Mouse (Mus musculus) spleen, postnatal 4 days (tissue): ENCODE data around the gene Sat2.

Experiments used
- DNase-seq, 2 experiments: peaks; one replicate each; pipeline ENCODE4 v3.0.0; 2022; ENCODE audit warnings: low spot score in 2 of 2

The Sat2 gene

GRCm38 (mm10) chr11:69632284-69633089 lies 10.7 kb downstream of the Sat2 start, which contains the start of gene Fxr2:
Fxr2 (plus strand) TSS chr11:69632990.
- DNase-seq, result peak; percentile 100

DNA sequence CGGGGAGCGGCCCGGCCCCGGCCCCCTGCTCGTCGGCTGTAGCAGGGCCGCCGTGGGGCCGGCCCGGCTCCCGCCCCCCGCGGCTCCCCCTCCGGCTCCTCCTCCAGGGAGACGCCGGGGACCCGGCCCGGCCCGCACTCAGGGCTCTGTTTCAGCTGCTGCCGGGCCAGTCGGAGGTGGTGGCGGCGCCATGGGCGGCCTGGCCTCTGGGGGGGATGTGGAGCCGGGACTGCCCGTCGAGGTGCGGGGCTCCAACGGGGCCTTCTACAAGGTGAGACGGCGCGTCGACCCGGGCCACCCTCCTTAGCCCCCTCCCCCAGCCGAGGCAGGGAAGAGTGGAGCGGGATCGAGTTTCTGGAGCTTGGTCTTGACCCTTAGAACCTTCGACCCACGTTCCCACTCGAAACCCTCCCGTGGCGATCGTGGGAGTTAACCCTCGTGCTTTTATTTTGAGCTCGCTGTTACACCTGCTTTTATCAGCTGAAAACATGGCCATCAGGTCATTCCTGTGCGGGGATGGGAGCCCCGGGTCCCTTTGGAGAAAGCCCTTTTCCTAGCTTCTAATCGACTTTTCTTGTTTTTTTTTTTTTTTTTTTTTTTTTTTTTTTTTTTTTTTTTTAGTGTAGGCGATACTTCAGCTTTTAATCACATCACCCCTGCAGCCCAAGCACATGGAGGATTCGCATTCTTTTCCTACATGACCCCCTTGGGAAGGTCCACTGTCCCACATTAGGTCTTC lies 11.5 kb downstream of the Sat2 start:
- DNase-seq, result peak; percentile 73 to 87

- DNase-seq, result no peak
These were observed 13.6 kb downstream of the Sat2 start for GRCm38 (mm10) chr11:69635471-69635870.

DNA sequence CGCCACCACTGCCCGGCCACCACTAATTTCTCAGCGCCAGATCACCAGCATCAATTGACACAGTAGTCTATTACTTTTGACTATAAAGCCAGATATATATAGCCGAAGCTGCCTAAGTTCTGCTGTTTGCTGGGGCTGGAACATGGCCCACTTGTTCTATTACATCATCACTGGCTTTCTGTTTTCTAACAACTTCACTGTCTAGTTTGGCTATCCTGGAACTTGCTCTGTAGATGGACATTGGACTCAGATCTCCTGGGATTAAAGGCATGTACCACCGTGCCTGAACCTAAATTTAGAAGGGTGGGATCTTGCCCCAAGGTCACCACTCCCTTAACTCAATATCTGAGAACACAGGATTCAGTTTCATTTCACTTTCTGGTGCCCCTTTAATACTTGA lies 24.0 kb downstream of the Sat2 start:
- no peak for DNase-seq

DNA sequence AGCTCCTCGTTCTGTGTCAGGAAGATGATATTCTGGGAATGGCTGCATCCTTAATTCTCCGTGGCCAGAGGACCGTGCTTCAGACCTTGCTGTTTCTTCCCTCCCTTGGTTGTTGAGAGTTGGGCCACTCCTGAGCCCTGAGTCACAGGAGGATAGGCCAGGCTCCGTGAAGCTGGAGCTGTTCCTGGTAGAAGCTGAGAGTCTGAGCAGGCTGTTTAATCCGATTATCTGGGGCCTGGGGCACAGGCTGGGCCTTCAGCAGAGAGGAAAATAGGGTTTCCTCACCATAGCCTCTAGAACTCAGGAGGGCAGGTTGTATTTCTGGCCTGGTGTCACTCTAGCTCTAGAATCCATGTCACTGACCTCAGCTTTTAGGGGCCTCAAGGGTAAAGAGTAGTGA lies 31.6 kb downstream of the Sat2 start:
- no peak for DNase-seq

GRCm38 (mm10) chr11:69654760-69655159 lies 32.9 kb downstream of the Sat2 start:
- DNase-seq, result no peak

DNA sequence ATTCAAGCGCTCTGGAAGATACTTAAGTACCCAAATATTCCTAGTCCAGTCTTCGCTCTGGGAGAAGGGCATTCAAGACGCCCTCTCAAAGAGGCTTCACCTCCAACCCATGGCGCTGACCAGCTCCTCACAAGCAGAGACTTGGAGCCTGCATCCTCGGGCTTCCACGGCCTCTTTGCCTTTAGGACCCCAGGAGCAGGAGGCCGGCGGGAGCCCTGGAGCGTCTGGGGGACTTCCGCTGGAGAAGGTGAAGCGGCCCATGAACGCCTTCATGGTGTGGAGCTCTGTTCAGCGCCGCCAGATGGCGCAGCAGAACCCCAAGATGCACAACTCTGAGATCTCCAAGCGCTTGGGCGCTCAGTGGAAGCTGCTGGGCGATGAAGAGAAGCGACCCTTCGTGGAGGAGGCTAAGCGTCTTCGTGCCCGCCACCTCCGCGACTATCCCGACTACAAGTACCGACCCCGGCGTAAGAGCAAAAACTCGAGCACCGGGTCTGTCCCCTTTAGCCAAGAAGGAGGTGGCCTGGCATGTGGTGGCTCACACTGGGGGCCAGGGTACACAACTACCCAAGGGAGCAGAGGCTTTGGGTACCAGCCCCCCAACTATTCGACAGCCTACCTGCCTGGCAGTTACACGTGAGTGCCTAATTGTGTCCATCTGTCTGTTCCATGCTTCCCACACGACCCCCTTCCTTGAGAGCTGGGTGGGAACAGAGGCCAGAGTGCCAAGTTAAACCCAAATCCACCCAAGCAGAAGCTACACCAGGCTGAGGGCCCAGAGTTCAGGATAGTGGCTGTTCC lies 33.6 kb downstream of the Sat2 start, which contains the start of gene Sox15:
Gene Sox15 (plus strand): TSS at position 51 of the 801 bp plus-strand sequence.
- peak; percentile 60 to 81 for DNase-seq

DNA sequence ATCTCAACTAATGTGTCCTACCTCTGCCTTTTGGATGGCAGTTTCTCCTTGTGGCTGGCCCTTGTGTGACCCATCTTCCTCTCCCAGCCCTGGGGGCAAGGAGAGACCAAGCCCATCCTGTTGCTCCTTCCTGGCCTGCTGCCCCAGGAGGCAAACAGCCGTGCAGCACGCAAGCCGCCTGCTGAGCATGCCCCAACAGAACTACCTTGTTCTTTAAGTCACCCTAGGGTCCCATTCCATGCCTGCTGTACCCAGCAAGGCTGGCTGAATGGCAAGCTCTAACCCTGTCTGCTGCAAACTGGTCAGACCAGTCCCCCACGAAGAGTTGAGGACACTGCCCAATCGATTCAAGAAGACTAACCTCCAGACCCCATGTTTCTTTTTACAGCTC lies 34.2 kb downstream of the Sat2 start:
- DNase-seq, result no peak

GRCm38 (mm10) chr11:69656617-69657461 lies 35.0 kb downstream of the Sat2 start:
- DNase-seq, result peak; percentile 61 to 82

DNA sequence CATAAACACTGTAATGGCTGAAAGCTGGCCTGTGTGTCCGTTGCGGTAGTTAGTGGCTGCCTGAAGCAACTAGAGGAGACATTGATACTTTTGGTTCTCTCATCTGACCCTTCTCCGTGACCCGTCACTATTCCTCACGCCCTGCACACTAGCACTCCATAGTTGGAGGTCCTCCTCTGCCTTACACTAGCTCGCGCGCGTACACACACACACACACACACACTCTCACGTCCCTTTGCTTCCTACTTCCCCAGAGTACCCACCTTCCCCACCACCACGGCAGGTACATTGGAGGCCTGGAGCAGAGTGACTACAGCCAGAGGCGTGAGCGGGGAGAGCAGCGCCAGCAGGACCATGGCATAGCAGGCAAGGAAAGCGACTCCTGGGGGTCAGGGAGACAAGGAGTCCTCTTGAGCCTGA lies 35.6 kb downstream of the Sat2 start:
- no peak for DNase-seq

DNA sequence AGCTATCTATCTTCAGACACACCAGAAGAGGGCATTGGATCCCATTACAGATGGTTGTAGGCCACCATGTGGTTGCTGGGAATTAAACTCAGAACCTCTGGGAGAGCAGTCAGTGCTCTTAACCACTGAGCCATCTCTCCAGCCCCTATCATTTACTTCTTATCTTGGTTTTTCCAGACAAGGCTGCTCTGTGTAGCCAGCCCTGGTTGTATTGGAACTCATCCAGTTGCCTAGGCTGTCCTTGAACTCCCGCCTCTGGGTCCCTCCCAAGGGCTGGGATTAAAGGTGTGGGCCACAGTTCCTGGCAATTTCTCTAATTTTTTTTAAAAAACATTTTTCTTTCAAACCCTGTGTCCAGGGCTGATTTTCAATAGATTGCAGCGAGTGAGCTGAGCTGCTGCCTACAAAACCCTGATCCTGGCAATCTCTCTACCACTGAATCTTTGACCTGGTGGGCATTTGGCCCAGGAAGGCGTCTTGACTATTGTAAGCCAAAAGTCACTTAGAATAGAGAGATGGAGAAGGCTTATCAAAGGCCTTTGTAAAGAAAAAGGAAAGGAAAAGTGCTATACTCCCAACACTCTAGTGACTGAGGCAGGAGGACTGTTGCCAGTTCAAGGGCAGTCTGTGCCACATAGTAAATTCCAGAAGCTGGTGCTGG lies 39.5 kb downstream of the Sat2 start:
- no peak for DNase-seq

GRCm38 (mm10) chr11:69662213-69662966 lies 40.6 kb downstream of the Sat2 start, which contains the start of gene Mpdu1:
Mpdu1 (minus strand) TSS chr11:69662642.
- DNase-seq, result peak; percentile 93 to 97

GRCm38 (mm10) chr11:69662967-69663671 lies 41.3 kb downstream of the Sat2 start:
- no peak for DNase-seq

DNA sequence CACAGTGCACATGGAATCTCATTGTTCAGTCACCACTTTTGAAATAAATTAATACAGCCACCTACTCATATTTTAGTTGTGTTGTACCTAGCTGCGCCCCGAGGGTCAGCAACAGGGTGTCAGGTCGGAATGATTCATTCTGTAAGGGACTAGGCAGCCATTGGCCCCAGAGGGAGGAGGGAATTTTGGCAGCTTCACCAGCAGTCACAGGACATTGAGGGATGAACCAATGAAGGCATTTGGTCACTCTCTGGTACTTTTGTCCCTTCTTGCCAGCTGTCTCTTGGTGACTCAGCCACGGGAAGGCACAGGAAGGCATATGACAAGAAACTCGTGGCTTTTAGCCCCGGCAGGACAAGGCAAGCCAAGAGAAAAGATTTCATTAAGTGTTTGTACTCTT lies 42.0 kb downstream of the Sat2 start:
- no peak for DNase-seq

GRCm38 (mm10) chr11:69664841-69665240 lies 43.0 kb downstream of the Sat2 start:
- DNase-seq, result no peak

DNA sequence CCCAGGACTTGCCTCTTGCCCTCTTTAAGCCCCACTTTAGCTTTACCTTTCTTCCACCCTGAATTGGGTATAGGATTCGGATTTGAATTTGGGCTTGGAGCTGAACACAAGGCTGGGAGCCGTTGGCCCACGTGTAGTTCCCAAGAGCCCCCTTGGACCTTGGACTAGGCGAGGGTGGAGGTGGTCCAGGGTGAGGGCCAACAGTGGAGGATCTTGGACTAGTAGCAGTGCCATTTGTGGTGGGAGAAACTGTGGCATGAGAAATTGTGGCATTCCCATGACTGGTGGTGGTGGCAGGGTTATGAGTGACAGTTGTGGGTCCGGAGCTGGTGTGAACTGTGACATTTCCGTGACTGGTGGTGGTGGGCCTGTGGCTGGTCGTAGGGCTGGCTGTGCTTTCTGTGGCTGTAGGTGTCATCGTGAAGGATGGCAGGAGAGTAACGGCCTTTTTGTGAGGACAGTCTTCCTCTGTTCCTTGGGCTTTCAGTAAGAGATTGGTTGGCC lies 43.7 kb downstream of the Sat2 start:
- no peak for DNase-seq

DNA sequence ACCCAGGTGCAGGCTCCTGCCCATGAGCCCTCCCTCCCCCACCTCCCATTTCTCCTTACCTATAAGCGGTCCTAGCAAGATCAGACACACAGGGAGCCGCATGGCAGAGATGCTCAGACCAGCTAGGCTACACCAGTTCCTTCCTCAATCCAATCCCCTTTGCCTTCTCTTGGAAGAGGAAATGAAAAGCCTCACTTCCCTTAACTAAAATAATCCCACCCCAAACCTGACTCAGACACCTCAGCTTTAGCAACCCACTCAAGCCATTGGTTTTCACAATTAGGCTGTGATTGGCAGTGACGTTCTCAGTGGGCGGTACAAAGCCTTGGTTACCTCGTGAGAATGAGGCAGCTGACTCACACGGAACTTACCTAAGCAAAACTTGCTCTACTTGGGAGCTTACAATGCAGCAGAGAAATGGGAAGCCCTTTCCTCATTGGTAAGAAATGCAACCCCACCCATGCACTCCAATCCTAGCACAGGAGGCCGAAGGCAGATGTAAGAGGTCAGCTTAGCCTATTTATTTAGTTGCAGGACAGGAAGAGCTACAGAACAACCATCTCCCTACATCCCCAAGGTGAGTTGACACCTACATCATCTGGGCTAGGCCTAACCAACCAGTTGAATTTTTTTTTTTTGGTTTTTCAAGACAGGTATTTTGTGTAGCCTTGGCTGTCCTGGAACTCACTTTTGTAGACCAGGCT lies 44.3 kb downstream of the Sat2 start, which contains the start of gene Cd68:
Gene Cd68 (minus strand): TSS at position 193 of the 704 bp plus-strand sequence.
- DNase-seq, result peak; percentile 67 to 74

DNA sequence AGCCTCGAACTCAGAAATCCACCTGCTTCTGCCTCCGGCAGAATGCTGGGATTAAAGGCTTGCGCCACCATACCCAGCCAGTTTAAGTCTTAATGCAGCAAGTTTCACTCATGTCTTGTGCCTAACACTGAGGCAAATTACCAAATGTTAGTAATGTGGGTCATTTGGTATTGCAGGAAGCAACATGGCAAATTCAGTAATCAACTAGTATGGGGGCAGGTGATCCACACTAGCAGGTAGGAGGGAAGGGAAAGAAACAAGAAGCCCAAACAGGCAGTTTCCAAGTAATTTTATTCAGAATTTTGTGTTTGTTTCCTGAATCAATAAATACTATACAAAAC lies 44.8 kb downstream of the Sat2 start:
- DNase-seq, result no peak
